Mouse (Mus musculus) embryo, embryonic 11.5 days (tissue): ENCODE measurements around the gene Mob1b.

Experiments used
- DNase-seq: peaks from one replicate; pipeline ENCODE4 v3.0.0-alpha.2; 2012; ENCODE audit warnings: low read depth, low spot score

Mob1b gene

DNA sequence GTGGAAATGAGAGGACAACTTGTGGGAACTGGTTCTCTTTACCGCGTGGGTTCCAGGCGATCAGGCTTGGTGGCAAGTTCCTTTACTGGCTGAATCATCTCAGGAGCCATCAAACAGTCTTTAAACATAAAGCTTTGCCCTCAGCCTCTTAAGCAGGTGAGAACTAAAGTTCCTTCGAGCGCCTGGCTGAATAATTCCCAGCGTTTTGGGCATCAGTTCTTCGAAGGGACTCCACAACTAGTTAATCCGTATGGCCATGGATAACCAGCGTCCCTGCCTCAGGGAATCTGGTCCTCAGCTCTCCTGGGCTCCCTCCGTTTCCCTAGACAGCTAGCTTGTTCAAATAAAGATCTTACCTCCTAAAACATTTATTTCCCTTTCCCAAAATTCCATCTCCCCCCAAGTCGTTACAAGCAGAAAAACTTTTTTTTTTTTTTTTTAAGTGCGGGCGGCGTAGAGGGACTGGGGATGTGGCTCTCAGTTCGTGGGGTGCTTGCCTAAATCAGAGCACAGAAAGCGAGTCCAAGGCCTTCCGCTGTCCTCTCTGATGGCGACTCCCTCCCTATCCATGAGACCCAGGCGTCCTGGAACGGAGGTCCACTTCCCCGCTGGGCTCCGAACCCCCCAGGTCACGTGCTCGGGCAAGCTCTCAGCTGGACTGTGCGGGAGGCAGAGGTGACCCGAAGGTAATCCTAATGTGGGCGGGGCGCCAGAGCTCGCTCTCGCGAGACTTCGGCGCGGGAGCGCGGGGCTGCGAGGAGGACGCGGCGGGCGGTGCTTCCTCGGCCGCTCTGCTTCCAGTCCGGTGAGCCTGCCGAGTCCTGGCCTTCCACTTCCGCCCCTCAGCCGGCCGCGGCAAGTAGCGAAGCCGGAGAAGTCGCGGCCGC lies at the start of gene Mob1b:
Gene Mob1b (plus strand): TSS at position 740 of the 887 bp plus-strand sequence.
- DNase-seq = peak; percentile 96

DNA sequence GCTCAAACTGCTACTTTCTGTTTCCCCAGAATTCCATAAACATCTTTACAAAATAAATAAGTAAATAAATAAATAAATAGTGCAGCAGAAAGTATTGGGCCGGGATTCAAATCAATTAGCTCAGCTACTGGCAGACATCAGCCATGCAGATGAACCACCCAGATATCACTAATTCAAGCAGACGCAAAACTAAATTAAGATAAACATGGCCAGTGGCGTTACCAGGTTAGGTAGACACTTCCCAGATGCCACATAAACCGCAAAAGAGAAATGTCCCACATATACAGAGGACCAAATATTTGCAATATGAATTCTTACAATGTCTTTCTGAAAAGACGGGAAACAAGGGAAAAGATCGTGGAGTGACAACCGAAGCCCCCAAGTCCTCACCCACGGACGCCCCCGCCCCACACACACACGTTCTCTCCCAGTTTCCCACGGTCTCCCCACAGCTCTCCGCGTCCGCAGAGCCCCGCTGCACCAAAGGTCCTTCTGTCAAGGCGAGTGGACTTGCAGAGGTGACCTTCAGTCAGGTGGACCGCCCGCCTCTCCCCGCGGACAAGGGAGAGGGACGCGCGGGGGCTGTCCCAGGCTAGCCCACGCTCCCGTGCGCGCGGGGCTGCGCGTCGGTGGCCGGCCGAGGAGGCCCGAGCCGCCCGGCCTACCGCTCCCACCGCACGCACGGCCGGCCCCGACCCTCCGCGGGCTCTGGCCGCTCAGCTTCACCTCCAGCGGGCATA lies 45.8 kb upstream of the Mob1b start:
- peak; percentile 14 for DNase-seq

DNA sequence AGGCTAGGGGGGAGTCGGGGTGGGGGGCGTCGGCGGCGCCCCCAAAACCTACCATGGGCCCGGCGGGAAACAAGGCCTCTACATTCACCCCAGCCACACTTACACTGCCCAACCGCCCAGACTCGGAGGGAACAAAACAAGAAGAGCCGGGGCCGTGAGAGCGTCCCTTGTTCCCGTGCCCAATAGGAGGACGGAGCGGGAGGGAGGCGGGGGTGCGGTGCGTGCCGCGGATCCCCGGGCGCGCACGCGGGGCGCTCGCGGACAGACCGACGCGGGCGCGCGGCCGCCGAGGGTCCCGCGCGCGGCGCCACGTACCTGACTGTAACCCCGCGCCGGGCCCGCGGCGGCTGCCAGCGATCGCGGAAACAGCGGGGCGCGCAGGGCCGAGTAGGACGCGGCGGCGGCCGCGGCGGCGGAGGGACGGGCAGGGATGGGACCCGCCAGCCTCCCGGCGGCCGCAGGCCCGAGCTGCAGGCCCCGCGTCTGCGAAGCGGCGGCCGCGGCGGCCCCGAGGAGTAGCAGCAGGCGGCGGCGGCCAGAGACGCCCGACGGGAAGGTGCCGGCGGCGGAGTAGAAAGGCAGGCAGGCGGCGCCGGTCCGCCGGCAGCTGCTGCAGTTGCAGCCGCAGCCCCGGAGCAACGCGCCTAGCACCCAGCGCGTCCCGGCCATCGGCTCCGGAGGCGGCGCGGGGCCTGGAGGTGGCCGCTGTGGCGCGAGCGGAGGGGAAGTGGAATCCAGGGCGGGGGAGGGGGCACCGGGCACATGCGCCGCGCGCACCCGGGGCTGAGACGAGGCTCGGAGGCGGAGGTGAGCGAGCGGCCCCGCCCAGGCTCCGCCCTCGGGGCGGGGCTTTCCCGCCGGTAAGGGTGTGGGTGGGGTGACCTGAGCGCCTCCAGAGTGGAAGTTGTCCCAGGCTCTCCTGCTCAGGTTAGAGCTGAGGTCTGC lies 44.9 kb upstream of the Mob1b start, which contains the start of gene Grsf1:
Gene Grsf1 (minus strand): TSS at position 729 of the 945 bp plus-strand sequence.
- DNase-seq = peak; percentile 81

DNA sequence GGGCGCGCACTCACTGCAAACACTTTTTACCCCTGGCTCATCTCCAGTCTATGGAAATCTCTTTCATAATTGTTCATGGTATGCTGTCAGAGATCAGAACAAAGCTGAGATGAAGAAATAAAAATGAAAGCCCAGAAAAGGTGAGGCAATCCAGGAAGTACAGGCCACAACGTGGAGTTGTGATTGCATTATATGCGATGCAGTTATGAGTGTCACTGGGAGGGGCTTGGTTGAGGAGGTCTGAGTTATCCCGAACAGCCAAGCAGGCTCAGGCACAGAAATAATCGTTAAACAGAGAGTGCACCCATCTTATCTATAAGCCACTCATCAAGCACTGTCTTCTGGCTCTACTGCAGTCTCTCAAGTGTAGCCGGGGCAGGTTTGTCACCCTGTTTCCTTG lies 41.7 kb upstream of the Mob1b start:
- no peak for DNase-seq

DNA sequence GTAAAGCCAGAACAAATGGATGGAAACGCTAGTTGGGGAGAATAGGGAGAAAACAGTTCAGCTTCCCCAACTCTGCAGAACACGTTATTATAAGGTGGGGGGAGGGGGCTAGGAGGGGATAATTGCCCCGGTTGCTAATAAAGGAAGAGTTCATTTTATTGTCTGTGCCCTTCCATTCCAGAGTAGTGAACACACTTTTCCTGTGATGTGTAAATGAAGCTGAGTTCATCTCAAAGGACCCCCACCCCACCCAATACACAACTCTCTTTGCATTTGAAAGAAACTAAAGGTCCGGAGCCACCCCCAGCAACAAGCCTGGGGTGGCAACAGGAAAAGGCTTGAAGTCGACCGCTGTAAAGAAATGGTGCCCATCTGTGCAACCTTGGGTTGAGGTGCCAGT lies 41.3 kb upstream of the Mob1b start:
- DNase-seq = no peak

DNA sequence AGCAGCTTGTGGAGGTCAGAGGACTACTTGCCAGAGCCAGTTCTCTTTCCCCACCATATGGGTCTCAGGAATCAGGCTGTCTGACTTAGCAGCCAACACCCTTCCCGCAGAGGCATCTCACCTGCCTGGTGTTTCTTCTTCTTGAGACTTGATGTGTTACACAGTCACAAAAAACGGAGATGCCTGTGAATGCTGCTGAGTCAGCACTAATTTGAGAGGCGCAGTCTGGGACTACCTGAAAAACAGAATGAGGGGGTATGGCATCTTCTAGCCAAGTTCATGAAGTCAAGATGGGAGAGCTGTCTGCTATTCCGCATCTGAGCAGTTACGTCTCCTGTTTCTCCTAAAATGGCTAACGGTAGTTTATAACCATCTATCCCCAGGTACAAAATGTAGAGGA lies 40.1 kb upstream of the Mob1b start:
- no peak for DNase-seq

DNA sequence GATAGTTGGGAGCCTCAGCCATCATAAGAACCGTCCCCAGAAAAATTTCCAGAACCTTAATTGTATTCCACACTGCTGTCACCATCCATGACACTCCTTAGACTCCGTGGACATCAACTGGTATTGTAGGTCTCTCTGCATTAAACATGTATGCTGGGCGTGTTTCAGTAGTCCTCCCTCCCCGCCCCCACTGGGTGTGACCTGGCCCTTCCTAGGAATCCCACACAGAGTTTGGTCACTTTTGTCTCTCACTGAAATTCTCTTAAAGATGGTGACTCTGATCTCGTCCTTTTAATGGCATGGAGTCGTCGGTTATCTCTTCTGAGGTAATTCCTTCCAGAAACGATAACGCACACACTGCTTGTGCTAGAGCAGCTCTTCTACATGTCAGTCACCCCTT lies 36.9 kb upstream of the Mob1b start:
- DNase-seq = no peak

DNA sequence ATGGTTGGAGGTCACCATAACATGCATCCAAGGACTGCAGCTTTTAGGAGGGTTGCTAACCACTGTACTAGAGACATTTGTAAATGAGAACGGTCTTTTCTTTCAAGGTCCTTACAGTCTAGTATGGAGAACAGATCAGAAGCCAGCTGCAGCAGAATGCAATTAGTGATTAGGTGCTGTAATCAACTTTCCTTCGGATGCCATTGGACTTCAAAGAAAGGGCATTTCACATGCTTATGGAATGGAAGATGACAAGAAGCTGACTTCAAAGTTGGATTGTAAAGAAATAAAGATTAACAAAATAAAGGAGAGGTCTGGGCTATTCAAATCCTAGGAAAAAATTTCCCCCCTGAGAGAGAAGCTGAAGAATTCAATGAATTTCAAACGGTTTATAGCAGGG lies 36.4 kb upstream of the Mob1b start:
- DNase-seq = no peak

DNA sequence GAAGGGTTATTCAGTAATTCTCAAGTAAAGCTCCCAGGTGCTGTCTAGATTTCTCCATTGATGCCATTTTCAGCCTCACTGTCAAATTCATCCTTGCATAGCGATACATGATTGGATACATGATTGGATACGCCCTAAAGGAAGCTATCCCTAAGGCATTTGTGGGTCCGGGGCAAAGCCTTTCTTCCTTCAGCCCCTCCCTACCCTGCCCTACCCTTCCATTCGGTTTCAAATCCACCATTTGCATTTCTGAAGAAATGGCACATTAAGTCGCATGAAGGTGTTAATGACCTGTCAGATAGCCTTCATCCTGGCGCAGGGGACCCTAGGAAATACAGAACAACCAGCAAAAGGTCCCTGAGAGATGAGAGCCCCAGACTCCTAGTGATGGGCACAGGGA lies 35.3 kb upstream of the Mob1b start:
- no peak for DNase-seq

DNA sequence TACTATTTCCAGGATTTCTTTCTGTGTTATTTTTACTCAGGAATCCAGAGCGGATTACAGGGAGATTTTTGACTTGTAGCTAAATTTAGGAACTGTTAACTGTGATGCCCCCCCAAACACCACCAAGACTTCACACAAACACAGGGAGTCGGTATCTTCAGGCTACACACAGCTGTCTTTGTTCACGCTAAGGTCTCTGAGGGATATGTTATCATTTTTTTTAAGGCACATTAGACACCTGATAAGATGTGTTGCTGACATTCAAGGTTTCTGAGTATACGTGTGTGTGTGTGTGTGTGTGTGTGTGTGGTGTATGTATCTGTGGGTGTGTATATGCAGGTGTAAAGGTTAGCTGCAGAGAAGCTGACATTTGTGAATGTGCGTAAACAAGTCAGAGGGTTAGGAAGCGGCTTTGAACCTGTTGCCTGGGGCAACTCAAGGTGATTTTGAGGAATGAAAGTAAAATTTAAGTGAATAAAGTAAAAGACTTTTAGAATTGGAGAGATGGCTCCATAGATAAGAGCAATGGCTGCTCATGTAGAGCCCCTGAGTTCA lies 34.8 kb upstream of the Mob1b start:
- no peak for DNase-seq

DNA sequence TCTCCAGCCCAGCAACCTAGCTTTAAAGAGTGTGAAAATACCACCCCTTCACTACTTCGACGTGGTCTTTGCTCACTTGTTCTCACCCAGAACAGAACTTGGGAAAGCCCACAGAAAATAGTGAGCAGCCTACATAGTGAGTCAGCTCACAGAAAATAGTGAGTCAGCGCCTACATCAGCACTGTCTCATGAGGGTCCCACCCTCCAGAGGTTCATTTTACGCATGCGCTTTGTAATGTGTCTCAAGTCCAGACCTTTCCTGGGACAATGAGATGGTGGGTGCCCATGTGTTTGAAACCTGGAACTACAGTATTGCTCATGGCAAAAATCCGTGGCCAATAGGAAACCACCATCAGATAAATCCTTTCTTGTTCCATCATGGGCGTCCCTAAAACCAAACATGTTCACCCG lies 32.7 kb upstream of the Mob1b start:
- DNase-seq = no peak

DNA sequence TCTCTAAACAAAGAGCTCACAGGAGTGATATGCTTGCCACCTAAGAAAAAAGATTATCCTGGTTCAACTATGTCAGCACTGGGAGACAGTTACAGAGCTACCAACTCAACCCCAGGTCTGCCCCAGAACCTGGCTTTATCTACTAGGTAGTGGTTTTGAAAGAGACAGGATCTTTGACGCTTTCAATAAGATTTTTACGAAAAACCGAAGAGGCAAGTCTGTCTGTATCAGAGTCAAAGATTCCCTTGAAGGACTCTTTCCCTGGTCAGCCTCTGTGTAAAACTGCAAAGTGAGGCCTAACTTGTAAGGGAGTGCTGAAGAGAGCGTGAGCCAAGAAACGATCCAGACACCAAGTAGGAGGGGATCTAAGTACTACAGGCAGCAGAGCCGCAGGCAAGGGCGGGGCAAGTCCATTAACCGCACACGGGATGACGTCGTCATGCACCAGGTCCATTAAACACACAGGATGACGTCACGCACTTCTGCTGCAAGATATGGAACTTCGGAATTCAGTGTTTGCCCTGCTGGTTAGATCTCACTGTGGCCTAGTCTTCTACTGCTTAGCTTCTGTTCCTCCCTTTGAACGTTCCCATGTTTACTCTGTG lies 32.0 kb upstream of the Mob1b start:
- no peak for DNase-seq

DNA sequence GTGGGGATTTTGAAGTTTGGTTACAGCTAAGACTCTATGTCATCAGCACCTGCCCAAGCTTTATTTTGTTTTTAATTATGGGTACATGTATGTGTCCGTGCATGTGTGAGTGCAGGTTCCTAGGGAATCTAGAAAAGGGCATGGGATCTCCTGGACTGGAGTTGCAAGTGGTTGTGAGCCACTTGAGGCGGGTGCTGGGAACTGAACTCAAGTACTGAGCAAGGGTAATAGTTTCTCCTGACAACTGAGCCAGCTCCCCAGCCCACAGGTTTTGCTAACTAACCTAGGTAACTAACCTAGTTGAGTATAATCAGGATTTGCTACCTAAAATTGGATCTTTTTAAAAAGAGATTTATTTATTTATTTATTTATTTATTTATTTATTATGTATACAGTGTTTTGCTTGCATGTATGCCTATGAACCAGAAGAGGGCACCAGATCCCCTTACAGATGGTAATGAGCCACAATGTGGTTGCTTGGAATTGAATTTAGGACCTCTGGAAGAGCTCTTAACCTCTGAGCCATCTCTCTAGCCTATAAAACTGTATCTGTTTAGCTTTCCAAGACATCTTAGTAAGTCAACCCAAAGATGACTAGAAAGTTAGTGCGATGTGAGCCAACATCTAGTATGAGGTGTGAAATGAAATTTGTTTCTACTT lies 31.2 kb upstream of the Mob1b start:
- DNase-seq = peak; percentile 34

DNA sequence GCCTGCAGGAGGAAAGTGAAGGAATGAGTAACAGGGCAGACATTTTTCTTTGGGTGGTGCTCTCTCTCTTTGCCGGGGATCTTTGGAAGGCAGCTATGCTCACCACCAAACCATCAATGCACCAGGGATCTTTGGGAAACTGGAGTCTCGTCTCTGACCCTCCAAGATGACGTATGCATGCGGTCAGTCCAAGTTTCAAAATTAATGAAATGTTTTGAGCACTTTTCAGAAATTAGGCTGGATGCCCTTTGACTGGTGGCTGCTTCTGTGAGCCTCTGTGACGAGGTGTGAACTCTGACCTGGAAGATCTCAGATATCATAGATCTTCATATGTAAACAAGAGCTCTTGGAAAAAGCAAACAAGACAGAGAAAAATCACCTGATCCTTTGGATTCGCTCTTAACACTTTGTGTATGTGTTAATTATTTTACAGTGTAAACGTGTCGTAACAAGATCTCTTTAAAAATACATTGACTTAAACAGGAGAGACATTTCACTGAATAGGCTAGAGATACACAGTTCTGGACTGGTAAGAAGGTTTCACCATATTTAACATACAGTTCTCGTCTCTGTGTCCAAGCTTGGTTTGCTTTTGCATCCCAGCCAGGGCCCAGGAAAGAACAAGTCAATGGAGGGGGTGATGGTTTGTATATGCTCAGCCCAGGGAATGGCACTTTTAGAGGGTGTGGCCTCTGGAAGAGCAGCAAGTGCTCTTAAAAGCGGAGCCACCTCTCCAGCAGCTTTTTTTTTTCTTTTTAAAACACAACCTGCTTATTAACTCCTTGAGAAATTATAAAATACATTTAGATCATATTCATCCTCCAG lies 29.8 kb upstream of the Mob1b start:
- DNase-seq = no peak

DNA sequence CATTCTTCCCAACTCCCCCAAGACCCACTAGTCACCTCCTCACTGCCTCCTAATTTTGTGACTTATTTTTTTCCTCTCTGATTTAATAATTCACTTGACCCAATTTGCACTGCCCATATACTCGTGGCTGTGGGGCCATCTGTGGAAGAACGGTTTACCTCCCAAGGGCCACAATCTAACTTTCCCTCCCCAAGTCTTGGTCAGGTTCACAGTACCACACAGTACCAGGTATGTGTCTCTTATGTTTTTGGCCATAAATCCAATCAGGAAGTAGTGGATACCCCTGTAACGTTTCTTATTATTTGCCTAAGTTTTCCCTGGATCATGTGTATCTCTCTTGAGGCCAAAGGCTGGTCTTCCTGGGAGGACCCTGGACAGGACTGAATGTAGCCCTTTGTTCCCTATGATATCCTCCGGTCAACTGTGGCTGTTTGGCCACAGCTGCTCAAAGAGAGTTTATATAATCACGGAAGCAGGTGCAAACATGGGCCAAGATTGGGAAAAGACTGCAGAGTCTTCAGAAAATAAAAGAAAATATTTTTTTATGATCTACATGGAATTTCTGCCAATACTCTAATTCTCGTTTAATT lies 29.1 kb upstream of the Mob1b start:
- DNase-seq = no peak

DNA sequence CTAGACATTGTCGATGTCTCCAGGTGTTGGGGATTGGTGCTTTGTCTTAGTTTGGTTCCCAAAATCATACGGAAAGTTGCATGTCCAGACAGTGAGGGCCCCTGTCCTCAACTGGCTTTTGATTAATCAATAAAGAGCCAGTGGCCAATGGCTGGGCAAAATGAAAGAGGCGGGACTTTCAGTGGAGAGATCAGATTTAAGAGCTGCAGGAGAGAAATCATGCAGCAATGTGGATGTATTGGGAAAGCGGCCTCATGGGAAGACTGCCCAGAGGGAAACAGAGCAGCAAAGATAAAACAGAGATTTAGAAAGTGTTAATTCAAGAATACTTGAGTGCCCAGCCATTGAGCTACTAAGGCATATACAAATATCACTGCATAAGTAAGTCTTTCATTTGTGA lies 28.1 kb upstream of the Mob1b start:
- DNase-seq = no peak

DNA sequence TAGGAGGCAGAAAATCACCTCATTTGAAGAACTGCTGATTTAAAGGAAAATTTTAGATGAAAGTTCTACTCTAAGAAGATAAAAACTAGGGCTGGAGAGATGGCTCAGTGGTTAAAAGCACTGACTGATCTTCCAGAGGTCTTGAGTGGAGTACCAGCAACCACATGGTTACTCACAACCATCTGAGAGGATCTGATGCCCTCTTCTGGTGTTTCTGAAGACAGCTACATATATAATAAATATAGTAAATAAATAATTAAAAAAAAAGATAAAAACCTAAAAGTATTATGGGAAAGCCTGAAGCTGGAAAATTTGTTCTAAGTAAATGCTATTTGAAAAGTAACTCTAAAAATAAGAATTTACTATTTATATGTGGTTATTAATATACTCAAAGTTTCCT lies 27.6 kb upstream of the Mob1b start:
- DNase-seq = no peak

DNA sequence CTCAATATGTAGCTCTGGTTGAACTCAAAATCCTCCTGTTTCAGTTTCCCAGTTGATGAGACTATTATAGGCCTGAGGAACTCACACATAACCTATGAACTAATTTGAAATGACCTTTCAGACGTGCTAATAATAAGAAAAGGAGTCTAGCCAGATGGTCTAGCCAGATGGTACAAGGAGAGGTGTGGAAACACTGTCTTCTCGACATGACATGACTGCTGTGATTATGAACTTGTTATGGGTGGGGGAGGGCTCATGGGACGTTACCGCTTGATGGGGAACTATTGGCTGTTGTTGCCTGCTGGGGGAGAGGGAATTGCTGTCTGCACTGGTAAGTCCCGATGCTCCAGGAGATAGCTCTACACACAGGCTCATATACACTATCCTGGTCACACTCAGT lies 23.4 kb upstream of the Mob1b start:
- no peak for DNase-seq

DNA sequence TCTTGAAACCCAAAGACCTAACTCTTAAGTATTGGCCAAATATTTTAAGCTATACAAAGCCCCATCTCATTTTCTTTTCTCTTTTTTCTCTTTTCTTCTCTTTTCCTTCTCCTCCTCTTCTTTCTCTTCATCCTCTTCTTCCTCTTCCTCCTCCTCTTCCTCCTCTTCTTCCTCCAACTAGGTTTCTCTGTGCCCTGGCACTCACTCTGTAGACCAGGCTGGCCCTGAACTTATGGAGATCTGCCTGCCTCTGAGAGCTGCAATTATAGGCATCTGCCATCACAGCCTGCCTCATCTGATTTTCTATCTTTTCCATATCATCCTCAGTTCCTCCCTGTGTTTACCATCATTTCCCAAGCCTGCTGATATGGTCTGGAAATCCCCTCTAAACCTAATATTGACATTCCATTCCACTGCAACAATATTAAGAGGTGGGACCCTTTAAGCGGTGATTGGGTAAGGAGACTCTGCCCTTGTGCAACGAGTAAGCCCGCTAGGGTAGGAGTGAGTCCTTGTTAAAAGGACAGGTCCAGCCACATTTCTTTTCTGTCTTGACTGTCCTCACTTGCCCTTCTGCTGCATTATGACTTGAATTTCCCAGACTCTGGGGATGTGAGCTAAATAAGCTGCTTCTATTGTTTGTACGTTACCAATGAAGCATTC lies 21.3 kb upstream of the Mob1b start:
- DNase-seq = no peak
